Mouse (Mus musculus) CH12.LX (cell line): ENCODE measurements around the gene Hist1h4b. TPM values are rescaled to one million over a fixed set of nuclear protein-coding genes. Genes with fewer than 3 reads are reported as not detected.
A peak's percentile ranks its signal among the peaks of the same experiment; 100 is the strongest.

Experiments
- DNase-seq: peaks from one replicate; pipeline ENCODE4 v3.0.0-alpha.2; 2013; ENCODE audit errors: extremely low read depth
- H3K27ac ChIP-seq: 2 replicates; pipeline ENCODE4 v1.5.1; 2012; ENCODE audit warnings: low read depth, mild to moderate bottlenecking, control low read depth, moderate library complexity; ENCODE audit not compliant: insufficient read depth
- H3K27me3 ChIP-seq: replicated peaks from 2 replicates; pipeline ENCODE3; 2012; ENCODE audit warnings: inconsistent platforms
- H3K36me3 ChIP-seq, 2 experiments: replicated peaks in 1 of 2; 2 replicates each; pipeline versions ENCODE3 to v1.6.1; 2012; ENCODE audit warnings: inconsistent platforms in 1 of 2, low read length in 1 of 2, mild to moderate bottlenecking in 1 of 2, mixed read lengths in 1 of 2, moderate library complexity in 1 of 2; ENCODE audit not compliant: control insufficient read depth in 1 of 2, insufficient read depth in 1 of 2
- H3K4me1 ChIP-seq, 2 experiments: 2 replicates each; pipeline ENCODE4 v1.6.1; 2012; ENCODE audit warnings: inconsistent platforms in 1 of 2, moderate library complexity in 1 of 2; ENCODE audit not compliant: insufficient read depth in 2 of 2, control insufficient read depth in 1 of 2
- H3K4me2 ChIP-seq: 2 replicates; pipeline ENCODE4 v1.6.1; 2012; ENCODE audit warnings: low read depth, mild to moderate bottlenecking, control low read depth; ENCODE audit not compliant: poor library complexity, insufficient read depth, severe bottlenecking
- H3K4me3 ChIP-seq, 3 experiments: fragments of 150-350 bp in 1 of 3; sonication (generic) in 1 of 3; replicated peaks in 1 of 3; 2 replicates each; pipeline versions ENCODE3 to v1.5.1; 2011 to 2012; ENCODE audit warnings: low read depth in 2 of 3, low read length in 2 of 3, mild to moderate bottlenecking in 2 of 3, moderate library complexity in 2 of 3, control low read depth in 1 of 3, improper control_type of control experiment in 1 of 3, inconsistent platforms in 1 of 3, mixed read lengths in 1 of 3; ENCODE audit not compliant: poor library complexity in 1 of 3
- H3K79me2 ChIP-seq: replicated peaks from 2 replicates; pipeline ENCODE4 v1.6.1; 2012; ENCODE audit warnings: mild to moderate bottlenecking, moderate library complexity; ENCODE audit not compliant: control insufficient read depth, poor library complexity, insufficient read depth, severe bottlenecking; ENCODE audit errors: extremely low read depth
- H3K9ac ChIP-seq: 2 replicates; pipeline ENCODE4 v1.6.1; 2012; ENCODE audit warnings: low read depth, mild to moderate bottlenecking, control low read depth, moderate library complexity; ENCODE audit not compliant: insufficient read depth
- H3K9me3 ChIP-seq: replicated peaks from 2 replicates; pipeline ENCODE3; 2012; ENCODE audit warnings: low read length, inconsistent platforms, mixed read lengths
- BHLHE40 ChIP-seq: IDR thresholded peaks from 2 replicates; pipeline ENCODE4 v1.6.1; 2011; ENCODE audit warnings: mild to moderate bottlenecking, low read depth, low read length, improper control_type of control experiment
- CHD1 ChIP-seq: IDR thresholded peaks from 2 replicates; pipeline ENCODE4 v1.6.1; 2012; ENCODE audit warnings: low read depth, low read length, improper control_type of control experiment, inconsistent platforms
- CHD2 ChIP-seq: IDR thresholded peaks from 2 replicates; pipeline ENCODE4 v1.6.1; 2011; ENCODE audit warnings: low read length, improper control_type of control experiment
- CTCF ChIP-seq, 2 experiments: IDR thresholded peaks in 1 of 2; conservative IDR thresholded peaks in 1 of 2; 2 replicates each; pipeline ENCODE4 v1.5.1; 2011 to 2012; ENCODE audit warnings: low read depth in 2 of 2, low read length in 2 of 2, improper control_type of control experiment in 1 of 2, inconsistent platforms in 1 of 2, mild to moderate bottlenecking in 1 of 2, moderate library complexity in 1 of 2
- E2F4 ChIP-seq: IDR thresholded peaks from 2 replicates; pipeline ENCODE4 v1.6.1; 2011; ENCODE audit warnings: low read depth, low read length, improper control_type of control experiment; ENCODE audit not compliant: insufficient replicate concordance
- ELF1 ChIP-seq: IDR thresholded peaks from 2 replicates; pipeline ENCODE4 v1.6.1; 2014; ENCODE audit warnings: low read depth, mild to moderate bottlenecking, inconsistent platforms, low read length, improper control_type of control experiment
- EP300 ChIP-seq: IDR thresholded peaks from 2 replicates; pipeline ENCODE4 v1.6.1; 2011; ENCODE audit warnings: low read length, improper control_type of control experiment
- ETS1 ChIP-seq: conservative IDR thresholded peaks from 2 replicates; pipeline ENCODE4 v1.6.1; 2012; ENCODE audit warnings: low read depth, mild to moderate bottlenecking, inconsistent platforms, low read length, improper control_type of control experiment, moderate library complexity
- GABPA ChIP-seq: IDR thresholded peaks from 2 replicates; pipeline ENCODE4 v1.6.1; 2012; ENCODE audit warnings: low read depth, low read length, improper control_type of control experiment, inconsistent platforms; ENCODE audit not compliant: insufficient replicate concordance
- HCFC1 ChIP-seq: IDR thresholded peaks from 2 replicates; pipeline ENCODE4 v1.6.1; 2012; ENCODE audit warnings: low read depth, mild to moderate bottlenecking, inconsistent platforms, low read length, improper control_type of control experiment
- IRF4 ChIP-seq: IDR thresholded peaks from 2 replicates; pipeline ENCODE4 v1.6.1; 2014; ENCODE audit warnings: low read depth, mild to moderate bottlenecking, inconsistent platforms, low read length, improper control_type of control experiment
- JUN ChIP-seq: IDR thresholded peaks from 2 replicates; pipeline ENCODE4 v1.6.1; 2011; ENCODE audit warnings: low read depth, mild to moderate bottlenecking, low read length, improper control_type of control experiment, moderate library complexity; ENCODE audit not compliant: insufficient read depth
- JUND ChIP-seq: conservative IDR thresholded peaks from 2 replicates; pipeline ENCODE4 v1.6.1; 2011; ENCODE audit warnings: low read depth, low read length, improper control_type of control experiment
- KAT2A ChIP-seq: IDR thresholded peaks from 2 replicates; pipeline ENCODE4 v1.6.1; 2012; ENCODE audit warnings: low read length, improper control_type of control experiment, inconsistent platforms; ENCODE audit not compliant: insufficient replicate concordance
- MAFK ChIP-seq: IDR thresholded peaks from 2 replicates; pipeline ENCODE4 v1.6.1; 2011; ENCODE audit warnings: low read length, improper control_type of control experiment; ENCODE audit not compliant: insufficient replicate concordance
- MAX ChIP-seq: IDR thresholded peaks from 2 replicates; pipeline ENCODE4 v1.6.1; 2011; ENCODE audit warnings: low read length, improper control_type of control experiment
- MAZ ChIP-seq: IDR thresholded peaks from 2 replicates; pipeline ENCODE4 v1.6.1; 2012; ENCODE audit warnings: low read depth, mild to moderate bottlenecking, inconsistent platforms, low read length, improper control_type of control experiment, moderate library complexity
- MEF2A ChIP-seq: IDR thresholded peaks from 2 replicates; pipeline ENCODE4 v1.6.1; 2014; ENCODE audit warnings: low read depth, mild to moderate bottlenecking, inconsistent platforms, low read length, improper control_type of control experiment, borderline replicate concordance
- MXI1 ChIP-seq: IDR thresholded peaks from 2 replicates; pipeline ENCODE4 v1.6.1; 2011; ENCODE audit warnings: mild to moderate bottlenecking, low read depth, low read length, improper control_type of control experiment
- MYC ChIP-seq: IDR thresholded peaks from 2 replicates; pipeline ENCODE4 v1.6.1; 2011; ENCODE audit warnings: low read depth, mild to moderate bottlenecking, improper control_type of control experiment, low read length
- NELFE ChIP-seq: IDR thresholded peaks from 2 replicates; pipeline ENCODE4 v1.6.1; 2011; ENCODE audit warnings: low read depth, low read length, improper control_type of control experiment
- NRF1 ChIP-seq: IDR thresholded peaks from 2 replicates; pipeline ENCODE4 v1.6.1; 2014; ENCODE audit warnings: low read depth, mild to moderate bottlenecking, inconsistent platforms, low read length, improper control_type of control experiment, moderate library complexity
- PAX5 ChIP-seq: IDR thresholded peaks from 2 replicates; pipeline ENCODE4 v1.6.1; 2012; ENCODE audit warnings: low read length, inconsistent platforms, mixed read lengths
- POLR2A ChIP-seq: IDR thresholded peaks from 2 replicates; pipeline ENCODE4 v1.6.1; 2011; ENCODE audit warnings: low read depth, mild to moderate bottlenecking, improper control_type of control experiment, low read length
- POLR2AphosphoS2 ChIP-seq: IDR thresholded peaks from 2 replicates; pipeline ENCODE4 v1.6.1; 2011; ENCODE audit warnings: low read depth, low read length, improper control_type of control experiment
- RAD21 ChIP-seq: IDR thresholded peaks from 2 replicates; pipeline ENCODE4 v1.6.1; 2011; ENCODE audit warnings: low read depth, mild to moderate bottlenecking, low read length, improper control_type of control experiment, moderate library complexity
- RCOR1 ChIP-seq: conservative IDR thresholded peaks from 2 replicates; pipeline ENCODE4 v1.6.1; 2012; ENCODE audit warnings: low read depth, mild to moderate bottlenecking, inconsistent platforms, low read length, improper control_type of control experiment
- SIN3A ChIP-seq: IDR thresholded peaks from 2 replicates; pipeline ENCODE4 v1.6.1; 2012; ENCODE audit warnings: low read length, improper control_type of control experiment, inconsistent platforms
- SMC3 ChIP-seq: IDR thresholded peaks from 2 replicates; pipeline ENCODE4 v1.6.1; 2011; ENCODE audit warnings: low read depth, low read length, improper control_type of control experiment
- TBP ChIP-seq: conservative IDR thresholded peaks from 2 replicates; pipeline ENCODE4 v1.6.1; 2011; ENCODE audit warnings: low read depth, low read length, improper control_type of control experiment
- TCF12 ChIP-seq: IDR thresholded peaks from 2 replicates; pipeline ENCODE4 v1.6.1; 2014; ENCODE audit warnings: low read depth, mild to moderate bottlenecking, inconsistent platforms, low read length, improper control_type of control experiment
- UBTF ChIP-seq: IDR thresholded peaks from 2 replicates; pipeline ENCODE4 v1.6.1; 2012; ENCODE audit warnings: low read depth, mild to moderate bottlenecking, inconsistent platforms, low read length, improper control_type of control experiment, moderate library complexity
- USF1 ChIP-seq: IDR thresholded peaks from 2 replicates; pipeline ENCODE4 v1.6.1; 2014; ENCODE audit warnings: low read depth, mild to moderate bottlenecking, inconsistent platforms, low read length, improper control_type of control experiment
- USF2 ChIP-seq: conservative IDR thresholded peaks from 2 replicates; pipeline ENCODE4 v1.6.1; 2011; ENCODE audit warnings: low read depth, low read length, improper control_type of control experiment
- ZC3H11A ChIP-seq: IDR thresholded peaks from 2 replicates; pipeline ENCODE4 v1.6.1; 2012; ENCODE audit warnings: low read depth, mild to moderate bottlenecking, inconsistent platforms, low read length, improper control_type of control experiment
- ZKSCAN1 ChIP-seq: IDR thresholded peaks from 2 replicates; pipeline ENCODE4 v1.6.1; 2012; ENCODE audit warnings: low read depth, inconsistent platforms, low read length, improper control_type of control experiment, borderline replicate concordance
- ZMIZ1 ChIP-seq: IDR thresholded peaks from 2 replicates; pipeline ENCODE4 v1.6.1; 2012; ENCODE audit warnings: low read depth, mild to moderate bottlenecking, inconsistent platforms, low read length, improper control_type of control experiment
- ZNF384 ChIP-seq: IDR thresholded peaks from 2 replicates; pipeline ENCODE4 v1.6.1; 2012; ENCODE audit warnings: low read depth, low read length, improper control_type of control experiment, inconsistent platforms
- dilution Hi-C: fragments of 300-500 bp; cut with MboI; formaldehyde crosslinking; loops from 2 replicates; pipeline ENCODE4 v1.14.3; 2020; ENCODE audit warnings: low sequenced_read_pairs; ENCODE audit not compliant: extremely low pct_unique_long_range_greater_than_20kb, extremely low pct_ligation_motif_present
- in situ Hi-C: fragments of 300-500 bp; cut with MboI; formaldehyde crosslinking; loops from 3 replicates; pipeline ENCODE4 v1.14.3; 2019; ENCODE audit warnings: low sequenced_read_pairs, low pct_ligation_motif_present, low pct_unique_long_range_greater_than_20kb, mixed read lengths
- polyA plus RNA-seq: library from polyadenylated mRNA; unstranded; fragments of >175 nt; gene quantifications from 2 replicates; pipeline ENCODE4 v1.2.1, GENCODE M21; 2012; ENCODE audit warnings: low read depth; ENCODE audit not compliant: insufficient read length
- total RNA-seq, 2 experiments: library from RNA; depleted of rRNA; stranded (reverse); fragments of 300-350 nt in 1 of 2; fragments of >200 nt in 1 of 2; gene quantifications; 2 replicates each; pipeline ENCODE4 v1.2.3; 2012 to 2014

Gene Hist1h4b
- total and polyA plus RNA-seq, 3 experiments, result 3.5 to 2,552 (median 24.8) TPM

DNA sequence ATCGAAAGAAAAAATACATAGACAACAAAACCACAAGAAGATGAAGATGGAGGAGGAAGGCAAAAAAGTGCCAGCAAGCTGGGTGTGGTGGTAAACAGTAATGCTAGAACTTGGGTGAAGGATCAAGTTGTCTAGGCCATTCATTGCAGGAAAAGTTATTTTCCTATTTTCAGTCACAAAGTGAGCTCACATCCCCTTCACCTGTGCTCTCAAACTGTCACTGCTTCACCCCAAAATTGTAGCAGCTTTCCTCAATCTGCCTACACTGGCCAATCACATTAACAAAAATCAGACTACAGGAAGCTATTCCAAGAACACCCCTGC is 3.1 kb downstream of the Hist1h4b start:
- peak overlapping the region; percentile 84 for H3K27ac ChIP-seq

DNA sequence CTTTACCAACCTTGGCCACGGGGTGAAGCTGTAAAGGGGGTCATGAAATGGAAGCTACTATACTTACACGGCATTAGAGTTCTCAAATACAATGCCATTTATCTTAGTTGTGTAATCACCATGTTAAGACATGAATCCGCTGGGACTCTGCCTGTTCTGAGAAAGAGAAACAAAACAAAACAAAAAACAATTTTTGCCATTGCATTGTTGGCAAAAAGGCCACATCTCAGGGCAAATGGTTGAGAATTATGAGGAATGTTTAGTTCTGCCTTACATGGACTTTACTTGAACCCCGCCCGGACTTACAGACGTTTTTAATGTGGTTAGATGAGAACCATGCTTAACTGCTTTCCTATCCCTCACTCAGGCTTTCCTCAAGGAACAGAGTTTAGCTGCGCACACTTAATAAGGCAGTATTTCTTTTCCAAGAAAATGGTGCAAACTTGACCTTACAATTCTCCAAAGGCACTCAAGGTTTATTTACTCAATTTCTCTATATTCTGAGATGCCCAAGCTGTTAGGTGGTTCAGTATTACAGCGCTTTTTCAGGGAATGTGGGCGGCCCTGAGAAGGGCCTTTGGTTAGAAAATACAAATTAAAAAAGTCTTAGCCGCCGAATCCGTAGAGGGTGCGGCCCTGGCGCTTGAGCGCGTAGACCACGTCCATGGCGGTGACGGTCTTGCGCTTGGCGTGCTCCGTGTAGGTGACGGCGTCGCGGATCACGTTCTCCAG is 3.6 kb downstream of the Hist1h4b start:
- H3K4me1 ChIP-seq, result peaks cover 3 to 53% of the 10 kb centered on the region in 2 experiments; a peak in 3 of 4 replicates
- dilution Hi-C loops (no loop called here), in situ Hi-C loops (loop anchor here (25.0 kb wide), 1 partner anchor 1723 kb away; the partner anchor contains the start of genes Hist1h2ag, Hist1h2ah, Hist1h2bj and Hist1h2bk)
- H3K4me2 ChIP-seq, result peak overlapping the region; percentile 96
- H3K79me2 ChIP-seq, result no peaks in the 10 kb centered on the region
- no peak for DNase-seq
- no peaks in the 10 kb centered on the region for H3K9me3 ChIP-seq
- peak overlapping the region; percentile 84 for H3K27ac ChIP-seq
- peak overlapping the region; percentile 45 to 49 (median 48) for H3K4me3 ChIP-seq
- H3K27me3 ChIP-seq, result no peaks in the 10 kb centered on the region
- H3K36me3 ChIP-seq, result no peaks in the 10 kb centered on the region
- H3K9ac ChIP-seq, result peak overlapping the region; percentile 98
- TF ChIP-seq JUND (no peak), POLR2AphosphoS2 (peak; percentile 99), KAT2A (no peak), ELF1 (no peak), CHD1 (no peak; the same call in 1 of the 2 replicates), EP300 (no peak), CTCF (conservative IDR thresholded peaks at IDR 0.05 in 1 of 2, IDR thresholded peaks at IDR 0.05 in 1 of 2; ENCODE audit: low read depth in 2 of 2, low read length in 2 of 2) (peak in 1 of 2 experiments; percentile 29; a peak in 1 of 4 replicates), GABPA (no peak), TCF12 (no peak), UBTF (0 out of 2 replicates have a peak, but pooled peaks have one; percentile 90), MYC (0 out of 2 replicates have a peak, but pooled peaks have one; percentile 9), ZMIZ1 (peak; percentile 98), ZKSCAN1 (no peak), MAZ (no peak), PAX5 (no peak)

More for the DNA sequence above, 3.1 kb downstream of the Hist1h4b start:
- Histone ChIP-seq H3K79me2 (no peaks in the 10 kb centered on the region), H3K4me1 (peaks cover 3 to 55% of the 10 kb centered on the region in 2 experiments; a peak in 3 of 4 replicates), H3K4me2 (peak overlapping the region; percentile 96), H3K9me3 (no peaks in the 10 kb centered on the region), H3K9ac (peak overlapping the region; percentile 98), H3K4me3 (peak overlapping the region; percentile 45 to 49 (median 48)), H3K36me3 (no peaks in the 10 kb centered on the region), H3K27me3 (no peaks in the 10 kb centered on the region)
- dilution Hi-C loops, result no loop called here
- in situ Hi-C loops, result loop anchor here (25.0 kb wide), 1 partner anchor 1723 kb away; the partner anchor contains the start of genes Hist1h2ag, Hist1h2ah, Hist1h2bj and Hist1h2bk
- DNase-seq, result no peak
- no peak for TF ChIP-seq TBP
- no peak for TF ChIP-seq PAX5
- 0 out of 2 replicates have a peak, but pooled peaks have one; percentile 40 for TF ChIP-seq E2F4
- no peak for TF ChIP-seq ETS1
- TF ChIP-seq HCFC1, result 0 out of 2 replicates have a peak, but pooled peaks have one; percentile 5
- peak; percentile 40; the same call in 1 of the 2 replicates for TF ChIP-seq SIN3A
- TF ChIP-seq ZKSCAN1, result no peak
- TF ChIP-seq MXI1, result no peak
- TF ChIP-seq IRF4, result 0 out of 2 replicates have a peak, but pooled peaks have one; percentile 50
- no peak for TF ChIP-seq MEF2A
- peak; percentile 29; the same call in 1 of the 2 replicates for TF ChIP-seq RCOR1
- no peak for TF ChIP-seq POLR2AphosphoS2
- TF ChIP-seq MYC, result no peak; the same call in 1 of the 2 replicates
- no peak for TF ChIP-seq CTCF (conservative IDR thresholded peaks at IDR 0.05 in 1 of 2, IDR thresholded peaks at IDR 0.05 in 1 of 2; ENCODE audit: low read depth in 2 of 2, low read length in 2 of 2)
- TF ChIP-seq MAFK, result no peak
- no peak; the same call in 1 of the 2 replicates for TF ChIP-seq MAX
- TF ChIP-seq JUN, result peak; percentile 30; the same call in 1 of the 2 replicates
- 0 out of 2 replicates have a peak, but pooled peaks have one; percentile 28 for TF ChIP-seq BHLHE40
- TF ChIP-seq NELFE, result no peak; the same call in 1 of the 2 replicates
- TF ChIP-seq NRF1, result no peak
- no peak for TF ChIP-seq ZMIZ1
- no peak for TF ChIP-seq CHD1
- no peak for TF ChIP-seq ZNF384
- TF ChIP-seq TCF12, result no peak
- no peak for TF ChIP-seq UBTF
- TF ChIP-seq SMC3, result no peak
- TF ChIP-seq KAT2A, result 0 out of 2 replicates have a peak, but pooled peaks have one; percentile 33
- TF ChIP-seq MAZ, result no peak
- peak; percentile 43; the same call in 1 of the 2 replicates for TF ChIP-seq EP300
- no peak for TF ChIP-seq ELF1
- no peak for TF ChIP-seq ZC3H11A
- peak; percentile 56; the same call in 1 of the 2 replicates for TF ChIP-seq JUND
- 0 out of 2 replicates have a peak, but pooled peaks have one; percentile 10 for TF ChIP-seq CHD2
- no peak for TF ChIP-seq USF2
- no peak for TF ChIP-seq USF1
- no peak for TF ChIP-seq GABPA
- no peak for TF ChIP-seq RAD21
- TF ChIP-seq POLR2A, result no peak; the same call in 1 of the 2 replicates
